Mouse (Mus musculus) embryo, embryonic 11 days (tissue): ENCODE data around the gene Mmachc.

Experiments used
- DNase-seq: peaks from one replicate; pipeline ENCODE4 v3.0.0-alpha.2; 2015

Gene Mmachc

DNA sequence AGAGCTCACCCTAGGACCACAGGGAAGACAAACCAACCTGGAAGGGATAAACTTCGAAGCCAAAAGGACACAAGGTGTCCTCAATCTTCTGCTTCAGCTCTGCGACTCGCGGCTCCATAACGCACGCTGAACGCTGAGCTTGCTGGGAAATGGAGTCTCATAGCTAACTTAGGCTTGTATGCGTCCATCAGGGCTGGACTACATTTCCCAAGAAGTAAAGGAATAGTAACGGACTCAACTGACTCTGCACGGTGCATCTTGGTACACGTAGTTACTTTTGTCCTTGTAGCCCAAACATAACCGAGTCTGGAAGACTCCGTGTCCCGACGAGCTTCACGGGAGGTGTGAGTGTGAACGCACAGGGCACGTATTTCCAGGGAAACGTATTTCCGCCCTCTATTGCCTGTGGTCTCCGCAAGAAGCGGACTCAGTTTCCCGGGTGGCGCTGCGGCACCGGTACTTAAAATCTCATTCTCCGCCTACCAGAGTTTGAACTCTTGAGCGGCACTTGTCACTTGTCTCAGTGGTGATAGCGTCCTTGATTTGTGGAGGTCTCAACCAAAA is at the start of gene Mmachc, which contains the start of gene Ccdc163:
Gene Mmachc, minus strand, starts transcription at position 206 of the 564 bp plus-strand sequence.
Gene Ccdc163, plus strand, starts transcription at position 309 of the 564 bp plus-strand sequence.
- DNase-seq: peak; percentile 96

GRCm38 (mm10) chr4:116749750-116750149 is 41.5 kb upstream of the Mmachc start:
- DNase-seq: no peak

DNA sequence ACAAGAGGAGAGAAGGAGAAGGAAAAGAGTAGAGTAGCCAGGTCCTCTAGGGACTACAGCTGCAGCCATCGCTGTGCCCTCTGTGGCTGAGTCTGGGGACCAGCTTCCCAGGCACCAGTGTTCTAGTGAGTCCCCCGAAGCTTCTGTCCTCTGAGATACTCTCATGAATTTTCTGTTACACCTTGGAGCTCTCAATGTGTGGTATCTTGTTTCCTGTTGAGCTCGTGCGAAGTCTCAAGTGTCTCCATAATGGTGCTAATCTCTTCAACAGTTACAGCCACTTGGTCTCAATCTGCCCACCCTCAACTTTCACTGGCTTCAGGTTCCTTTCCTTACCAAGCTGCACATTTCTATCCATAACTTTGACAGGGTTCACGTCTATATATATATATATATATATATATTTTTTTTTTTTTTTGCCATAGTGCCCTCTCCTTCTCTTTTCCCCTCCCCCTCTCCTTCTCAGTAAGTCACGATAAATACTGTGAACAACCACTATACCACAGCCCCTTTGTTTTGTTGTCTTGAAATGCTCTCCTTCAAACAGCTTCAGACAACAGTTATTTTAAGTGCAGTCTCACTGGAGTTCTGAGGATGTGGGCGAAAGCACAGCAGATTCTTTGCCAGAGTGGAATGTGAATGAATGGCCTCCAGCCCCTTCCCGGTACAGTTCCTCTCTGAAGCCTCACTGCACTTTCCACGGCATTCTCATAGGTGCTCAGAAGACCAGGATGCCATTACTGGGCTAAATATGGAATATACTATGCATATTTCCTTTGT is 31.0 kb upstream of the Mmachc start:
- no peak for DNase-seq

DNA sequence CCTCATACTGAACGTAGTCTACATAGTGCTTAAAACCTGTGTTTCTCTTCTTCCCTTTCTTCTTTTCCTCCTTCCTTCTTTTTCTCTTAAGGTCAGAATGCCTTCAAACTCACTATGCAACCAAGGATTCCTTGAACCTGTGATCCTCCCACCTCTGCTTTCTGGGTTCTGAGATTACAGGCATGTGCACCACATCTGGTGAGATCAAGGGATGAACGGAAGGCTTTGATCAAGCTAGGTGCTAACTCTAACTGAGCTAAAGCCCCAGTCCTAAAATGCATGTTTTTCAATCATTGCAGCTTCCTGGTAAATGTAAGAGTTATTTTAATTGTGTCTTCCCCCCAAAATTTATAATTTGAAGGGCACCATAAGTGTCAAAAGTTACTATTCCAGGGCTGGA is 26.8 kb upstream of the Mmachc start:
- no peak for DNase-seq

DNA sequence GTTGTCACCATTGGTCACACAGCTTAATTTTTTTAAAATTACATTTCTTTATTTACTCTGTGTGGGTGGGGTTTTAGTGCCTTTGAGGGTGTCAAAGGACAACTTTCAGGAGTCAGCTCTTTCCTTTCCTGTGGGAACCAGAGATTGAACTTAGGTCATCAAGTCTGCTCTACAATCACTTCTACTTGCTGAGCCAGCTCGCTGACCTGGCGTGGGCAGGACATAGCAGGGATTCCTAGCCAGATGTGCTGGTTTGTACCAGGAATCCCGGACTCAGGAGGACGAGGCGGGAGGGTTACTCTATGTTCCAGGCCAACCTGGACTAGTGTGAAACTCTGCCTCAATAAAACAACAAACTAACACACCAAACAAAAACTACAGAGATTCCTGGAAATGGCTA is 24.1 kb upstream of the Mmachc start:
- no peak for DNase-seq

DNA sequence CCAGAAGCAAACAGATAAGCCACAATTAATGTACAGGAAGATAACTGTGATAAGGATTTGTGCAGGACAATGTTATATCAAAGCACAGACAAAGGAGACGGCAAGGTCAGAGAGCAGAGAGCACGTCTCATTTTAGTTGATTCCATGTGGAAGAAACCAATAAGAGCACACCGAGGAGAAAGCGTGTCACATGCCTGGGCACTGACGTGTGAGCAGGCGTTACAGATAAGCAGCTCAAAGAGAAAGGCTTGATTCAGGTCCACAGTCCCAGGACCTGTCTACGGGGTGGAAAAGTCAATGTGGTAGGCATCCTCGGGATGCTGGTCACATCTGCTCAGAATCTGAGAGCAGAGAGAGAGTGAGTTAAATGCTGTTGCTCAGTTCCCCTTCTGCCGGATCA is 22.9 kb upstream of the Mmachc start:
- no peak for DNase-seq

GRCm38 (mm10) chr4:116729532-116729931 is 21.3 kb upstream of the Mmachc start:
- no peak for DNase-seq

GRCm38 (mm10) chr4:116727401-116727800 is 19.2 kb upstream of the Mmachc start:
- DNase-seq: no peak

DNA sequence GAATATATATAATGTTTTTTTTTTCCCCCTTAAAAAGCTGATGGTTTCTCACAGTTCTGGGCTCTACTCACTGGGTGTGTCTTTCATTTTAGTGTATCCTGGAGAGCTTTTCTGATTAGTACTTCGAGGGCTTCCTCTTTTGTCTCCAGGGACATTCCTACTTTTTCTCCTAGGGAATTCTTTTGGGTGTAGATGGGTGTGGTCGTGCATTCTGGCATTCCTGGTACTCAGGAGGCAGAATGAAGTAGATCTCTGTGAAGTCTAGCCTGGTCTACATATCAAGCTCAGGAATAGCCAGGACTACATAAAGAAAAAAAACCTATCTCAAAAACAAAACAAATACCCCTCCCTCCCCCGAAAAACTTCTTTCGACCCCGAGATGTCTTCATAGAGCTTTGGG is 17.2 kb upstream of the Mmachc start:
- no peak for DNase-seq

GRCm38 (mm10) chr4:116722230-116722629 is 14.0 kb upstream of the Mmachc start:
- DNase-seq: peak; percentile 7

DNA sequence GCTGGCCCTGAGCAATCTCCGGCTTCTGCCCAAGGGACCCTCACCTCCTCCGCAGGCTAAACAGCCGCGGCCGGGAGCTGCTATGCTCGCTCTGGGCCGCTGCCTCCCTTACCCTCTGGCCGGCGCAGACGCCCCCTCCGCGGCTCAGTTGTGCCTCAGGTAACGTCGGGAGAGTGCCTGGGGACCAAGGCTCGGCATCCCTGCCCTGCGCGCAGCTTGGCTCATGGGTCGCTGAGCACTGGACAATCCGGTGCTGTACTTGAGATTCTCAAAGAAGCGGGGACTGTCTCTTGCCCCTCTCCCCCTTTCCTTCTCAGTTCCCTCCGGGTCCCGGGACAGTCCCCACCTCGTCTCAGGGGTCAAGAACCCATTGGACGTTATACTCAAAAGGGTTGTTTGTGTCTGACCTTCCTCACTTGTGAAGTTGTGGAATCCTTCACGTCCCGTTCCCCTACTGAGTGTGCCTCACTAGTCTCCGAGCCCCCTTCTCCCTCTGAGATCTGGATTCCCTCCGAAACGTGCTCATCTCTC is 13.0 kb upstream of the Mmachc start:
- no peak for DNase-seq

GRCm38 (mm10) chr4:116720343-116721097 is 12.3 kb upstream of the Mmachc start, which contains the start of gene Tesk2:
Tesk2 (plus strand) TSS chr4:116720948.
- DNase-seq: peak; percentile 99

DNA sequence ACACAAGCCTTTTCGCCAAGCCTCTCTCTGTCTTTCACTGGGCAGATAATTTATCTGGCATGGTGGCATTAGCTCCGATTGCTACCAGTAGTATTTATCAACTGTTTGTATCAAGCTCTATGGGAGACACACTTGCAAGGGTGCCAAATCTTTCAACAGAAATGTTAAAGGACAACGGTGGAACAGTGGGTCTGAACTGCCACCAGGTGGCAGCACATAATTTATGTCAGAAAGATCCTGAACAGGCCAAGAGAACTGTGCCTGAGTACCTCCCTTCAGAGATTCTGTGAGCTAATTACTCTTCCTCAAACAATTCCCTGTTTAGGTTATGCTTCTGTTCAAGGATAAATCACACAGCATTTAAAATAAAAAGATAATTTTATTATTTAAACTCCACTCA is 11.2 kb upstream of the Mmachc start:
- peak; percentile 88 for DNase-seq

DNA sequence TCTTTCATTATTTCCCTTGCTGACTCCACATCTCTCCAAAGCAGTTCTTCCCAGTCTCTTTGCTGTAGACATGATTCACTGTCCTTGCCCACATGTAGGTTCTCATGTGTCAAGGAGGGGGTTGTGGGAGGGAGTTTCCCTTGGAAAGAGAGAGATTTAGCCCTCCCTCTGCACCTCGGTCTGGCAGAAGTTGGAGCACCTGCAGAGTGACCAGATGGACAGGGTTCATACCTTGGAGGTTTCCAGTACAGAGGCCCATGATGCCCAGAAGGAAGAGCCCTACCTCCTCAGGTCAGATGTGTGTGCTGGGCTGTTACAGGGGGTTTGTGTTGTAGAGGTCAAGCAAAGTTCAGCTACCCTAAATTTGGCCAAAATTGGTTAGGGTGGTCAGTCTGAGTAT is 4.3 kb upstream of the Mmachc start:
- DNase-seq: no peak

- DNase-seq: no peak
Observed at GRCm38 (mm10) chr4:116710154-116710553, 1.9 kb upstream of the Mmachc start.

- DNase-seq: peak; percentile 14
Observed at GRCm38 (mm10) chr4:116708791-116709390, 685 bp upstream of the Mmachc start.

GRCm38 (mm10) chr4:116707666-116708065 is 540 bp downstream of the Mmachc start:
- peak; percentile 17 for DNase-seq

DNA sequence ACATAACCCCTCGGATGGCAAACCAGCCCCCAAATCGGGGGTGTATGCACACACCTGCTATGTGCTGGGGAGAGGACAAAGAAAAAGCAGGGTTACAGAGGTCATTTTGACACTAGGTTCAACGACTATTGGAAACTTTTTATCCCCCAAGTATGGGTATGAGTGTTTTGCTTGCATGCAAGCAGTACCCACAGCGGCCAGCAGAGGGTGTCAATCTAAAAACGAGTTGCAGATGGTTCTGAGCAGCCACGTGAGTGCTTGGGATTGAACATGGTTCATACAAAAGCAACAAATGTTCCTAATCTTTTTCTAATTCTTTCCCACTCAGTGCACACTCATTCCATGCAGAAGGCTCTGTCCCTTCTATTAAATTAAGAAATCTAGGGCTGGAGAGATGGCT is 4.4 kb downstream of the Mmachc start:
- peak; percentile 74 for DNase-seq

DNA sequence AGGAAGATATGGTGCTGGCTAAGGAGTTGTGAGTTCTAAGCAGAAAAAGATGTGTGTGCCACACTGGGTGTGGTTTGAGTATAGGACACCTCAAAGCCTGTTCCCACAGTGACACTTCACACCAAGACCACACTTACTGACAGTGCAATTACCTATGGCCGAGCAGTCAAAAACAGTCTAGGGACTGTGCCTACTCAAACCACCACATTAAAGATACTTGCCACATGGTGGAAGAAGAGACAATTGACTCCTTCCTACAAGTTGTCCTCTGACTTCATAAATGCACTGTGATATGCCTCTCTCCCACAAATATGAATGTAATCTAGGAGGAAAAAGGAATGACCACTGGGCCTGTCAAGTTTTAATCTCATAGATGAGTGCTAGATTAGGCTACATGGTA is 7.2 kb downstream of the Mmachc start:
- DNase-seq: no peak

- DNase-seq: no peak
Observed at GRCm38 (mm10) chr4:116698693-116699342, 9.4 kb downstream of the Mmachc start.

DNA sequence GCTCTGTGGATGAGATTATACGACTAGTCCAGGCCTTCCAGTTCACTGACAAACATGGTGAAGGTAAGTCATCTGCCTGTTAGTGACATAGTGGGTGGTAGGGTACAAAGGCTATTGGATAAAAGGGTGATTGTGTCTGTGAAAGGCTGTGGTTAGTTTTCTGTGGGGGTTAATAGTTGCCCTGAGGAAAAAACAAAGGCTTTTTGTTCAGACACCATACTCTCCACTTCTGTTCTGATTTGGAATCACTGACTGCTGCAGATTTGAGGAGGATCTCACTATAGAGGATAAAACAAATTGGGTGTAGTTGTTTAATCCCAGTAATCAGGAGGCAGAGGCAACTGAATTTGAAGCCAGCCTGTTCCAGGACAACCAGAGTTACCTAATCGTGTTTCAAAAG is 14.4 kb downstream of the Mmachc start:
- no peak for DNase-seq

DNA sequence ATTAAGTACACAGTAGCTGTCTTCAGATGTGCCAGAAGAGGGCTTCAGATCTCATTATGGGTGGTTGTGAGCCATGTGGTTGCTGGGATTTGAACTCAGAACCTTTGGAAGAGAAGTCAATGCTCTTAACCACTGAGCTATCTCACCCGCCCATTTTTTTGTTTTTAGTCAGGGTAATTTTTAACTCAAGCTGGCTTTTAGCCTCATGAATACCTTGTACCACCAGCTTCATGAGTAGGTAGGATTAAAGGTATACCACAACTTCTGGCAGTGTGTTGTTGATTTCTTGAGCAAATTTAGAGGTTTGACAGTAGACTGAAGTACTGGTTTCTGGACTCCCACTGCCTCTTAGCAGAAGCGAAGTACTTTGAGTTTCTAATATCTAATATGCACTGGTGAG is 16.1 kb downstream of the Mmachc start:
- no peak for DNase-seq
